Comparison of ENCODE assay signal across 13 mouse cellular contexts in the genomic region with DNA sequence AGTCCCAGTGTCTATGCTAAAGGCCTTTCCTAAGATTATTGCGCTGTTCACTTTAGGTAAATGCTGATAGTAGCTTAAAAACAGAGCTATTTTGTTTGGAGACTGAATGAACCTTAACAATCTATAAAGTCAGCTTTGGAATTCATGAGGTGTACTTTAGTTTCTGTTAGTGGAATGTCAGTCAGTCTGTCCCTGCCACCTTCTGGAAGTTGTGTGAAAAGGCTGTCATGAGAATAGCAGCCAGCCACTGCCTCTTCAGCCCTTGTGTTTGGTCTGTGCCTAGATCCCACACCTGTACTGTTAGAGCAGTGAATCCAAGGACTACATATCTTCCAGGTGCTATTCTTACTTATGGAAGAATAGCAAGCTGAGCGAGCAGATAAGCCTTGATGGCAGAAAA.
A peak's percentile ranks its signal among the peaks of the same experiment; 100 is the strongest.
DNase-seq lines count a peak whose midpoint lies in the region; ATAC-seq and TF ChIP-seq lines count a peak whose summit lies in the region.
"Had no signal": no experiment of that assay in that cellular context is flagged by ENCODE, and none has a peak within 500 bp of the region (broad histone marks: within the 10 kb centered on the region; RNA-seq: fewer than 3 reads in every experiment).

No protein-coding gene starts in this region.

- H3K27me3 ChIP-seq in kidney, postnatal 0 days (ENCODE audit: insufficient read depth, low read length) = no peaks in the 10 kb centered on the region
- H3K27me3 ChIP-seq in intestine, postnatal 0 days (replicated peaks; ENCODE audit: control insufficient read depth, insufficient read depth, low read length) = no peaks in the 10 kb centered on the region
- no peaks in the 10 kb centered on the region for H3K27me3 ChIP-seq in hindbrain, embryonic 14.5 days (ENCODE audit: control insufficient read depth, insufficient read depth, low read length)
- H3K27me3 ChIP-seq: liver, embryonic 13.5 days had no signal

- H3K4me1 ChIP-seq in kidney, postnatal 0 days (replicated peaks; ENCODE audit: insufficient read depth, low read length) = no peaks in the 10 kb centered on the region
- no peaks in the 10 kb centered on the region for H3K4me1 ChIP-seq in intestine, postnatal 0 days (replicated peaks; ENCODE audit: control insufficient read depth, insufficient read depth, low read length)
- H3K4me1 ChIP-seq in hindbrain, embryonic 14.5 days (replicated peaks; ENCODE audit: control insufficient read depth, insufficient read depth, low read length) = peaks cover 13% of the 10 kb centered on the region; the same call in 1 of the 2 replicates

- TF ChIP-seq CTCF in kidney, postnatal 0 days (IDR thresholded peaks at IDR 0.05; ENCODE audit: low read depth) = peak; percentile 64
- peak; percentile 75 for TF ChIP-seq CTCF in intestine, postnatal 0 days (IDR thresholded peaks at IDR 0.05; ENCODE audit: low read depth)

- DNase-seq in cerebellum, postnatal 14 days = peak; percentile 10 to 21
- DNase-seq in kidney, postnatal 0 days (ENCODE audit: low spot score) = peak; percentile 48
- DNase-seq in kidney, postnatal 10 days = no peak
- peak; percentile 56 for DNase-seq in 3T3-L1 (ENCODE audit: low read depth, low spot score)
- DNase-seq in ovary, postnatal 36 days (ENCODE audit: low spot score) = no peak
- no peak for DNase-seq in hindbrain, embryonic 14.5 days (ENCODE audit: low spot score)
- DNase-seq: adrenal gland, adult 8-10 months; cerebellum, adult 9-11 months; liver, embryonic 13.5 days; right cerebral cortex, postnatal 4 days had no signal

- H3K4me3 ChIP-seq in kidney, postnatal 0 days (replicated peaks; ENCODE audit: low read depth, low read length) = no peak overlapping the region
- H3K4me3 ChIP-seq in intestine, postnatal 0 days (ENCODE audit: low read depth, low read length) = no peak overlapping the region
- no peak overlapping the region for H3K4me3 ChIP-seq in hindbrain, embryonic 14.5 days (replicated peaks; ENCODE audit: low read length)
- H3K4me3 ChIP-seq: erythroblast, embryonic 14.5 days; liver, embryonic 13.5 days had no signal

- no peak overlapping the region for H3K27ac ChIP-seq in kidney, postnatal 0 days
- H3K27ac ChIP-seq in intestine, postnatal 0 days (ENCODE audit: low read depth, low read length) = no peak overlapping the region
- H3K27ac ChIP-seq in hindbrain, embryonic 14.5 days = no peak overlapping the region
- H3K27ac ChIP-seq: liver, embryonic 13.5 days had no signal

- no peaks in the 10 kb centered on the region for H3K36me3 ChIP-seq in kidney, postnatal 0 days (ENCODE audit: insufficient read depth, low read length)
- no peaks in the 10 kb centered on the region for H3K36me3 ChIP-seq in intestine, postnatal 0 days (ENCODE audit: control insufficient read depth, insufficient read depth)
- H3K36me3 ChIP-seq in hindbrain, embryonic 14.5 days (replicated peaks; ENCODE audit: control insufficient read depth, insufficient read depth) = no peaks in the 10 kb centered on the region
- H3K36me3 ChIP-seq: liver, embryonic 13.5 days had no signal

- H3K9me3 ChIP-seq in kidney, postnatal 0 days (replicated peaks; ENCODE audit: low read length) = no peaks in the 10 kb centered on the region
- H3K9me3 ChIP-seq in intestine, postnatal 0 days (ENCODE audit: control insufficient read depth) = no peaks in the 10 kb centered on the region
- no peaks in the 10 kb centered on the region for H3K9me3 ChIP-seq in hindbrain, embryonic 14.5 days (ENCODE audit: control insufficient read depth, low read length)
- H3K9me3 ChIP-seq: liver, embryonic 13.5 days had no signal

- H3K4me2 ChIP-seq in kidney, postnatal 0 days (ENCODE audit: low read length) = no peak overlapping the region
- no peak overlapping the region for H3K4me2 ChIP-seq in intestine, postnatal 0 days (replicated peaks; ENCODE audit: low read depth)
- H3K4me2 ChIP-seq in hindbrain, embryonic 14.5 days (replicated peaks) = no peak overlapping the region
- H3K4me2 ChIP-seq: liver, embryonic 13.5 days had no signal

- no peak for ATAC-seq in cerebellum, adult (ENCODE audit: insufficient number of reproducible peaks, low FRiP score, low TSS enrichment)
- no peak for ATAC-seq in kidney, postnatal 0 days (replicated peaks; ENCODE audit: low FRiP score, low read depth)
- no peak; the same call in 1 of the 2 replicates for ATAC-seq in intestine, postnatal 0 days
- ATAC-seq in hindbrain, embryonic 14.5 days (ENCODE audit: low FRiP score) = no peak

- no peak overlapping the region for H3K9ac ChIP-seq in kidney, postnatal 0 days (ENCODE audit: low read depth, low read length)
- H3K9ac ChIP-seq in intestine, postnatal 0 days (ENCODE audit: low read depth, low read length) = no peak overlapping the region
- H3K9ac ChIP-seq in hindbrain, embryonic 14.5 days = no peak overlapping the region
- H3K9ac ChIP-seq: liver, embryonic 13.5 days had no signal

- WGBS in kidney, postnatal 0 days = 91% methylated on average over 2 of the region's 2 CpGs
- 85% methylated on average over 2 of the region's 2 CpGs for WGBS in intestine, postnatal 0 days
- WGBS in hindbrain, embryonic 14.5 days = 96% methylated on average over 2 of the region's 2 CpGs

Comparison
In these comparisons a context has a peak if more than half of its experiments do, and no peak if none do; other contexts are left out.
1. DNase-seq: peak in cerebellum, postnatal 14 days (2 of 2), kidney, postnatal 0 days (single experiment) and 3T3-L1 (single experiment); none in kidney, postnatal 10 days (single experiment), ovary, postnatal 36 days (single experiment) and hindbrain, embryonic 14.5 days (single experiment).